Mouse (Mus musculus) T-helper 2 cell (primary cell): ENCODE results near the gene Timm17b.
"Not testable (repeated sequence)": the region's sequence is repeated elsewhere in the genome, so short reads cannot be mapped to it uniquely, and the experiment has no call there.

Experiments used
- in situ Hi-C: fragments of 300-600 bp; cut with MboI, MseI; formaldehyde crosslinking; loops from one replicate; pipeline ENCODE4 v1.15.1; 2025; ENCODE audit warnings: high pct_unique_total_duplicates

The Timm17b gene

DNA sequence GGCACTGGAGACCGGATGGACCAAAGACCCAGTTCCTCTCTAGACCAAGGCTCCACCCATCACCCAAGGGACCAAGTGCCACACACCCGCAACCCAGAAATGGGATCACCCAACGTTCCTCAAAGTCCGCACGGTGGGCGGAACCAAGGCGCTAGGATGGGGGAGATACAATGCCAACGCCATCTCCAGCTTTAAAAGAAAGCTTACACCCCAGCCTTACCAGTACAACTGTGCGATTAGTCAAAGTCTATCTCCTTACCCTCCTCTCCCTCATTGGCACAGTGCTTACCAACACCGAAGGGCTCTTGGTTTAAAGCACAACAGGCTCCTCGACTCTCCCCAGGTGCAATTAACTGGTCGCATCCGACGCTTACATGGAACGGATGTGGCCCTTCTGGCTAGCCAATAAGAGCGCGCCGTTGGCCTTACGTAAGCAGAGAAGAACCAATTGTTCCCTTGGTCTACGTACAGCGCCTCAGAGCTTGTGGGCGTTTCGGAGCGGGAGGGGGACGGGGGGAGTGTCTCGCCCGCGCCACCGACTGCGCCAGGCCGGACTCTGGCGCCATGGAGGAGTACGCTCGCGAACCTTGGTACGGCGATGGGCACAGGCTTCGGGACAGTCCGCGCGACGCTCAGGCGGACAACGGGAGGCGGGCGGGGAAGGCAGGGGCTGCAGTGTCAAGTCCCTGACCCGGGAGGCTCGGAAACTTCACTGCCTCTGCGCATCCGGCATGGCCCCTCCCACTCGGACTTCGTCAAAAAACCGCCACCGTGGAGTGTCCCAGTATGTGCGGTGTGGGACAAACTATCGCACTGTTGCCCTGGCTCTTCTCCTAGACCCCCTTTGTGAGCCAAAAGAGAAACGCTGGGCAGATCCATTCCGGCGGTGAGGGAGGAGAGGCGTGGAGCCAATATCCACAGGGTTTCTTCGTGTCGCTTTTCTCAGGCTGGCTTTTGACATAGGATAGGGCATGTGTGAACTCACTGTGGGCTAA, at the start of gene Timm17b, which contains the start of gene Pqbp1:
Gene Timm17b, plus strand, starts transcription at position 478 of the 995 bp plus-strand sequence.
Gene Pqbp1, minus strand, starts transcription at position 390 of the 995 bp plus-strand sequence.
- in situ Hi-C loops: no loop called here

DNA sequence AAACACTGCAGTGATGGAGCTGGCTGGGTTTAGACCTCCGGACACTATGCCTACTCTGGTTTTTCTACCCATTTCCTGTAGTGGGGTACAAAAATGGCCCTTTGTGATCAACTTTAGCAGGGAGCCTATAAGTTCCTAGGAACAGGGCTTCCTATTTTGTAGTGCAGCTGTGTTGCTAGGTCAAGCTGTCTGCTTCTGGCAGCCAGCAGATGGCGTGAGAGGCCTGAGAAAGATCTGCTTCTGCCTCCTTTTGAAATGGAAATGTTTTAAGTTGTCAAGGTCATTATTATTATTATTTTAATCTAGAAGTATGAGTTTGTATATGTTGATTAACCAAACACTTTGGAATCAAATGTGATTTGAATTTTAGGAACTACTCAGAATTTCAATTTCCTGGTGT, 44.6 kb upstream of the Timm17b start:
- in situ Hi-C loops: no loop called here

DNA sequence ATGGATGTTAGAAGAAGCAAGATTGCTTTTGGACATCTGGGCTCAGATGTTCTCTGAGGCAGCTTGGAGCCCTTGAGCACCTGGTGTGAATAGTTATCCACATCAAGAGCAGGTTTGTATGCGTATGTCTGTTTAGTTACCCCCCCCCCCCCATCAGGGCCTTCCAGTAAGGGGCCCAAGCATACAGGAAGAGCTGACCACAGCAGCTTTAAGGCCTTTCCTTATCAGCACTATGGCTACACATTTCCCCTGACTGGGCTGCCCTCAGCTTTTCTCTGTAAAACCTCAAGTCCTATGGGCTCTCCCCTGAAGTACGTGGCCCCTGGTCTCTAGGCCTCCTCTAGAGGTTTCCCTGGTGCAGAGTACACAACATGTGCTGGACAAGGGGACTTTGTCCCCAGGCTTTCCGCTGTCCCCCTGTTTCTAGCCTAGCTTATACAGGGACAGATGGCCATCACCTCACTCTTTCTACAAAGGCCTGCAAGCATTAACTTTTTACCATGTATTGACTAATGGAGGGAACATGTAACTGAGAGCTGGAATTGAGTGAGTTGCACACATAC, 39.9 kb upstream of the Timm17b start:
- in situ Hi-C loops: no loop called here

DNA sequence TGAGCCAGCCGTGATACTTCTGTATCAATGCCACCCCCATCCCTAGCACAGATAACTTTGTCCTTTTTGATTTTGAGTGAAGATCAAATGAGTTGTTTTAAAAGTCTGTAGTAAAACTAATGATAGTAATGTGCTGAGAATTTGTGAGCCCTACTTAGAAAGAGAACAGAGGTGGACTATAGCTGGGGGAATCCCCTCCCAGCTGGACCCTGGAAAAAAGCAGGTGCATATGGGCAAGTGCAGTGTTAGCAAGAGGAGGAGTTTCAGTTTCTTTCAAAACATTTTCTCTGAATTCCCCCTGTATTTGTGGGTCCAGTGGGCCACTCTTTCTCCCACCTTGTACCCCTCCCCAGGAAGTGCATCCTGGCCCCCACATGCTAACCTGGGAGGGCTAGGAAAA, 36.0 kb upstream of the Timm17b start:
- in situ Hi-C loops: no loop called here

DNA sequence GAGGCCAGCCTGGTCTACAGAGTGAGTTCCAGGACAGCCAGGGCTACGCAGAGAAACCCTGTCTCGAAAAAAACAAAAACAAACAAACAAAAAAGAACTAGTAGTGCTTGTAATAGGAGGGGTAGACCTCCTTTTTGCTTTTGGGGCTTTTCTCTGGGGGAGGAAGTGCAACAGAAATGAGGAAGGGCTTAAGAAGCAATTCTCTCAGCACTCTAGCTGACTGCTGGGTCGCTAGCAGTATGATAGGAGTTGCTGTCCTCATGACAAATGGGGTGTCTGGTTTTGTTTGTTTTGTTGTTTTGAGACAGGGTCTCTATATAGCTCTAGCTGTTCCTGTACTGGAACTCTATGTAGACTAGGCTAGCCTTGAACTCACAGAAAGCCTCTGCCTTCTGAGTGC, 34.6 kb upstream of the Timm17b start:
- in situ Hi-C loops: no loop called here

DNA sequence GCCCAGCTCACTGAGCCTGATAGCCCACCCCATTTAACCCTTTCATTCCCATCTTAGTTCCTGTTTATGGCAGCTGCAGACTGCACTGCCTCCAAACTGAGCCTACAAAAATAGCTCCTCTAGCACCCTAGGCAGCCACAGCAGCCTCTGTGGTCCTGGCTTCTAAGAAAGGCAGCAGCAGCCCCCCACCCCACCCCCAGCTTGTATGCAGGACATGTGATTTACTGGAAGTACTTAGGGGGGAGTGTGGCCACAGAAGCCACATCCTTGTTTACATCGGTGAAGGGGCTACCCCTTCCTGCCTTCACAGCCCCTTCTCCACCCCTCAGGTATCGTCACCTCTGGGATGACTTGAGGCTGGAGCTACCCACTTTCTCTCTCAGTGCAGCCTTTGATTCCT, 33.8 kb upstream of the Timm17b start:
- in situ Hi-C loops: no loop called here

DNA sequence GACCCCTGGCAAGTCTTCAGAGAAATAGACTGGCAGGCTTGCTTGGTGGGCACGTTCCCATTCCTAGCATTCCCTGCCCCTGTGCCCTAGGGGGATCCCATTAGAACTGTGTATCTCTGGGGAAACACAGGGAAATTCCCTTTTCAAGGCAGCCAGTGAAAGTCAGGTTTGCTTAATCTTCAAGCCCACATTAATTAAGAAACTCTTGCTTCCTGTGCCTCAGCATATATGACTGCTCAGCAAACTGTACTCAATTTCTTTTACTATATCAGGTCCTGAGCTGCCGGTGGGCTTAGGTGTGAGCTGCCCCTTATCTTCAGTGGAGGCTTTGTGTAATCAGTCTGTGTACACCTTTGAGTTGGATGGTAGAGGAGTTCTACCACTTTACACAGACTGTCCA, 33.4 kb upstream of the Timm17b start:
- in situ Hi-C loops: no loop called here

DNA sequence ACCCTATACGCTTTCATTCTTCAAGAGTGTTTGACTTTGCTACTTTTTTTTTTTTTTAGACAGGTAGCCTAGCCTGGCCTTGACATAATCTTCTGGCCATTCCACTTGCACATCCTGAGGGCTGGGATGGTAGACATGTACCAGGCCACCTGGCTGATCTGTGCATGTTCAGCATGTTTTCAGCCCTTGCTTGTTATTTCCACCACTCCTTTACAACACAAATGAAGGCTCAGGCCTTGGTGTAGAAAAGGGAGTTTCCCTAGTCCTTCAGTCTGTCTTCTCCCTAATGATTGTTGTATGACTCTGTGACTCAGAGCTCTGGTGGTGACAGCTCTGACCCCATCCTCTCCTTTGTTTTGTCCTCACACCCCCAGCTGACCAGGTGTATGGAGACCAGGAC, 32.0 kb upstream of the Timm17b start:
- in situ Hi-C loops: no loop called here

DNA sequence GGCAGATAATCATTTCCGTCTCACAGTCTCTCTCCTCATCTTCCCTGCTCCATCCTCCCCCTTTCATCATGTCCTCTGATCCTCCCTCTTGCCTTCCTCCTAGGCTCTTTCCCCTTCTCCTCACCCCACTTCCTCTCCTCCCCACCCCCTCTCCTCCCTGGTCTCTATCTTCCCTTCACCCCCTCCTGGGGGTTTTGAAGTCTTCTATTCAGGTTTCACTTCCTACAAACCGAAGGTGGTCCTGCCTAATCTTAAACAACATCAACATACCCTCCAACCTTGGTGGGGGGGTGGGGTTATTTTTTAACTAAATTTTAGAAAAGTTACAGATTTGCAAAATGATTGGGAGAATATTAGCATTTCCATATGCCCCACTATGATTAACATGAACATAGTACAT, 30.7 kb upstream of the Timm17b start:
- in situ Hi-C loops: no loop called here

DNA sequence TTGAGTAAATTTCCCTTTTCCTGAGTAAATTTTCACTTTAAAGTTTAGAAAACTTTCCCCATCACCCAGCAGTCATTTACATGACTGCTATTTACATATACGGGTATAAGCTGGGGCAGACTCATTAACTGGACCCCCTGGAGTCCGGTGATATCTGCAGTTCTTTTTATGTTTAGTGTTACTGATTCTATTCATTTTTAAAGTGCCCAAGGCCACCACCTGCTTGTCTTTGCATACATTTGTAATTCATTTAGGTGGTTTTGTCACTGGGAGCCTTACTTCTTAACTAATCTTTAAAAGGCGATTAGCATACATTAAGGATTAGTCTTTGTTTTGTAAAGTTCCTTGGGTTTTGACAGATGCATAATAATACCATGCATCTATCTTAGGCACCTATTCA, 29.3 kb upstream of the Timm17b start:
- in situ Hi-C loops: no loop called here

DNA sequence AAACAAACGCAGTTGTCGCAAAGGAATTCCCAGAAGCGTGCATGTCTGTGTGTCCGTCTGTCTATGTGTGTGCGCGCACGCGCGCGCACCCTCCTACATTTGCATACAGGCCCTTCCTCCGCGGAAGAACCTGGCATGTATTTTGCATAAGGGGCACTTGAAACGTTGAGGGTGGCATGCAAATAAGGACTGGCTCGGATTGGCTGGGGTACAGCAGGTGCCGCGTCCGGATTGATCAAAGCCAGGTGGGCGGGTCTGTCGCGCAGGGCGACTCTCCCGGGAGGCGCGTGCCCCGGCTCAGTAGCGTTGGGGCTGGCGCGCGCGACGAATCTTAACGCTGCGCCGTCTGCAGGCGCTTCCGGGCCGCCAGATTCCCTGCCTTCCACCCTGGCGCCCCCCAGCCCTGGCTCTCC, 21.1 kb upstream of the Timm17b start, which contains the start of gene Pim2:
Gene Pim2, plus strand, starts transcription at position 256 of the 413 bp plus-strand sequence.
- in situ Hi-C loops: no loop called here

DNA sequence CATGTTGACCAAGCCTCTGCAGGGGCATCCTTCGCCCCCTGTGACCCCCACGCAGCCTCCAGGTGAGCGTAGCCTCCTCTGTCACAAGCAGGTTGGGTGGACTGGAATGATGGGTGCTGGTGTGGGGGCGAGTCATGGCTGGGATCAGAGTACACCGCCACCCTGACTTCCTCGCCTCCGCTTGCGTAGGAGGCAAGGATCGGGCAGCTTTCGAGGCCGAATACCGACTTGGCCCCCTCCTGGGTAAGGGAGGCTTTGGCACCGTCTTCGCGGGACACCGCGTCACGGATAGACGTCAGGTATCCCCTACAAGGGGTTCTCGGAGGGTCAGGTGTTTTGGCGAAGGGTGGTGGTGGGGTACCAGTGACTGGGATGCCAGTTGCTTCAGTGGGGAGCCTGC, 20.7 kb upstream of the Timm17b start:
- in situ Hi-C loops: no loop called here

DNA sequence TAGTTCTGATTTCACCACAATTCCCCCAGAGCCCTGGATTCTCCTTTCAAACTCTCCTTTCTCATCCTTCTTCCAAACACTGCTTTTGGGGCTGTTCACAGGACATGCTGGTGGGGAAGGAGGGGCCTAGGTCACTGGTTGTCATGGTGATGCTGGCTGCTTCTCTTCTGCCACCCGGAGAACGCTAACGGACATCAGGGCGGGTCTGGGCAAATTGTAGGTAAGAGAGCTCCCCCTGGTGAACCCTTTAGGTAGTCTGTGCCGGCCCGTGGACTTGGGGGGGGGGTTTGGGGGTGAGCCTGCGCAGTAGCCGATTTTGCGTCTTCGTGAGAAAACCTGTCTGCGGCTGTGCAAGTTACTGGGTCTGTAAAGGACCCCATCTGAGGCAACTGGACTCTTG, 19.3 kb upstream of the Timm17b start:
- in situ Hi-C loops: no loop called here

DNA sequence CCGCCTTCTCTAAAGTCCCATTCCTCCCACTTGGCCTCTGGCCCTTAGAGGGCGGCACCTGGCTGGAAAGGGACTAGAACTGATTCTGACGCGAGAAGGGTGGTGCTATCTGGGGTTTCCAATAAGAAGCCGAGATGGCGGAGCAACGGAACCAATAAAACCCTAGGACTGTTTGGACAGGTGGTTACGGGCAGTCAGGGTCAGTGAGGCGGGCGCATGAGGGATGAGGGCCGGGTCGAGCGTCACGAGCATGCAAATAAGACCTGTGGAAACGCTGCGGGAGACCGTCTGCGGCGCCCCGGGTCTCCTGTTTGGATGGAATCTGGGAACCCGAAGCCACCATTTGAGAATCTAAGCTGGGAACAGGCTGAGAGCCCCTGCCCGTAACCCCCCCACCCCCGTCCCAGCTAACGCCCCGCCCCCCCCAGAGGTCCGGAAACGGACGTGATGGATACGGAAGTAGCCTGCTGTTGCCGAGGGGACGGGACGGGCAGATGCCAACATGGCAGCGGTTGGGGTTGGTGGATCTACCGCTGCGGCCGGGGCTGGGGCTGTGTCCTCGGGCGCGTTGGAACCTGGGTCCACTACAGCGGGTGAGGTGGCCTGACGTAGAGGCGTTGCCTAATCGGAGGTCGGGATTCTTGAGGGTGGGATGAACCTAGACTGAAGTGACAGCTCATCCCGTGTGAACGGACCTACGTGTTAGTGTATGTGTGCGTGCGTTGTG, 15.2 kb upstream of the Timm17b start, which contains the start of gene Slc35a2:
Gene Slc35a2, plus strand, starts transcription at position 188 of the 727 bp plus-strand sequence.
- in situ Hi-C loops: no loop called here

DNA sequence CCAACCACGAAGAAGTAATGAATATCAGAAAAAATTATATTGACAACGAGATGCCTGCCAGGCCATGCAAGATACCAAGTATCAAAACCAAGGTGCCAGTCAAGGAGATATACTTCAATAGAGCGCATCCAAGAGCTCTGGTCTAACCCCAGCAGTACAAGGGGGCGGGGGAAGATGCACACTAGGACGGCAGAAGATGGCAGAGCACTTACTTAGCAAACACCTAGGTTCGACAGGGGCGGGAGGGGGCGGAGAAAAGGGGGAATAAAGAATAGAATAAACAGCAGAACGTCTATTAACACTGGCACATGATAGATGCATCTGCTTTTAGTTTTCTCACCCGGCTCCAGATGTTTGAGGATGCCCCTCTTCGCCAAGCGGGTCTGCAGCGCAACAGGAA, 946 bp upstream of the Timm17b start:
- in situ Hi-C loops: no loop called here

DNA sequence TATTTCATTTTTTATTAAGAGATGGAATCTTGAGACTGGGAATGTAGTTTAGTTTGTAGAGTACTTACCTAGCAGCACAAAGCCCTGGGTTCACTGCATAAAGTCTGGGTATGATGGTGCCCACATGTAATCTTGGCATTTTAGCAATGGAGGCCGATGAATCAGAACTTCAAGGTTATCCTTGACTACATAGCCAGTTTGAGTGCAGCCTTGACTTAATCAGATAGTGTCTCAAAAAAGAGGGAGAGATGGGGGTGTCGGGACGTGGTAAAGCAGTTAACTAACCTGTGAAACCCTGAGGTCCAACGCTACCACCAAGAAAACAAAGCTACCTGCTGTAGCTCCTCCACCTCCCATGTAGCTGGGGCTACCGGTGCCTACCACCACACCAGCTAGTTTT, 5.3 kb downstream of the Timm17b start:
- in situ Hi-C loops: no loop called here

DNA sequence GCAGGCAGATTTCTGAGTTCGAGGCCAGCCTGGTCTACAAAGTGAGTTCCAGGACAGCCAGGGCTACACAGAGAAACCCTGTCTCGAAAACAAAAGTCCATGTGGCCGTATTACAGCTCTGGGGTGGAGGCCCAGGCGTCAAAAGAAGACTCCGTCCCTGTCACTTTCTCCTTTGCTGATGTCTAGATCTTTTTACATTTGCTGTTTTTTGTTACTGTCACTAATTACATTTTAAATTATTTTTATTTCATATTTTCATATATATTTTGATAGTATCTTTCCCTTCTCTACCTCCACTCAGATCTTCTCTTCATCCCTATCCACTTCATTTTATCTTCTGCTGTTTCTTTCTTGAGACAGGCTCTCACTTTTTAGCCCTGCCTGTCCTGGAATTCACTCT, 8.6 kb downstream of the Timm17b start, which contains the start of gene Gm10491:
Gene Gm10491, minus strand, starts transcription at position 101 of the 400 bp plus-strand sequence.
- in situ Hi-C loops: no loop called here

DNA sequence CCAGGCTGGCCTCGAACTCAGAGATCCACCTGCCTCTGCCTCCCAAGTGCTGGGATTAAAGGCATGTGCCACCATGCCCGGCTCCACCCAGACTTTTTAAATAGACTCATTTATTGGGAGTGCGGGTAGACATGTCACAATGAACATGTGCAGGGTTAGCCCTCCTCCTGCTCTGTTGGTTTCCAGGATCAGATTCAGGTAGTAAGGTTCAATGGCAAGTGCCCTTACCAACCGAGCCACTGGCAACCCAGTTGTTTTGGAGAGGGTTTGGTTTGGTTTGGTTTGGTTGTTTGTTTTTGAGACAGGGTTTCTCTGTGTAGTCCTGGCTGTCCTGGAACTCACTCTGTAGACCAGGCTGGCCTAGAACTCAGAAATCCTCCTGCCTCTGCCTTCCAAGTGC, 10.1 kb downstream of the Timm17b start, which contains the start of gene Gm10490:
Gene Gm10490, plus strand, starts transcription at position 301 of the 400 bp plus-strand sequence.
- in situ Hi-C loops: not testable (repeated sequence)

DNA sequence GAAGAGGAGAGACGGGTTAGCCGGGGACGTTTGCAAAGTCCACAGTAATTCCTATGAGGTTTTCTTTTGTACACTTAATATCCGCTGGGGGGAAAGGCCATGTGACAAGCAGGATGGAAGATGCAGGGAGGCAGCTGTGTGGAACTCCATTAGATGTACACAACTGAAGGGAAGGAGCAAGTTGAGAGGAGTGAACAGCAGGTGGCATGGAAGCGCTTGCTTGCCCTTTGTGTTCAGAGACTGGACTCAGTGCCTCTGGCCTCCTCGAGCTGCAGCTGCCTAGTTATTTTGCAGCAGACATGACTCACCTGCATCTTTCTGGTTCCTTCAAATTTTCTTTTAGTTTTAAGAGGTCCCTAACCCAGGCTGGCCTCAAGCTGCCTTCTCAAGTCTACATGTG, 11.3 kb downstream of the Timm17b start:
- in situ Hi-C loops: loop anchor here (10.0 kb wide), 1 partner anchor 104 kb away; the partner anchor contains the start of gene Glod5

DNA sequence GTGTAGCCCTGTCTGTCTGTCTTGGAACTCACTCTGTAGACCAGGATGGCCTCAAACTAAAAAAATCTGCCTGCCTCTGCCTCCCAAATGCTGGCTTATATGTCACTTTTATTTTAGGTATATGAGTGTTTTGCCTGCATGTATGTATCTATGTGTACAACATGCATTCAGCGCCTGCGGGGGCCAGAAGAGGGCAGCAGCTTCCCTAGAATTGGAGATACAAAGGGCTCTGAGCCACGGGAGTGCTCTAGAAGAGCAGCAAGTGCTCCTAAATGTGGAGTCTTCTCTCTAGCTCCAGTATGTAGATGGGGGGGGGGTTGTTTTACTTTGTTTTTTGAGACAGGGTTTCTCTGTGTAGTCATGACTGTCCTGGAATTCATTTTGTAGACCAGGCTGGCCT, 16.5 kb downstream of the Timm17b start:
- in situ Hi-C loops: loop anchor here (10.0 kb wide), 1 partner anchor 99 kb away; the partner anchor contains the start of gene Glod5

DNA sequence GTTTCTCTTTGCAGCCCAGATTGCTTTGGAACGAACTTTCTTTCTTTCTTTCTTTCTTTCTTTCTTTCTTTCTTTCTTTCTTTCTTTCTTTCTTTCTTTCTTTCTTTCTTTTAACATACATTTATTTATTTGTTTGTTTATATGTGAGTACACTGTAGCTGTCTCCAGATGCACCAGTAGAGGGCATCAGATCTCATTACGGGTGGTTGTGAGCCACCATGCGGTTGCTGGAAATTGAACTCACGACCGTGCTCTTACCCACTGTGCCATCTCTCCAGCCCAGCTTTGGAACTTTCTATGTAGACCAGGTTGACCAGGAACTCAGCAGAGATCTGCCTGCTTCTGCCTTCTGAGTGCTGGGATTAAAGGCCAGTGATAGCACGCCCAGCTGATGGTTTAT, 18.8 kb downstream of the Timm17b start:
- in situ Hi-C loops: loop anchor here (10.0 kb wide), 1 partner anchor 97 kb away; the partner anchor contains the start of gene Glod5
